Mouse (Mus musculus): ENCODE data around the gene Ube4b. TPM values are rescaled to one million over a fixed set of nuclear protein-coding genes. Genes with fewer than 3 reads are reported as not detected.

Gene Ube4b
- total RNA-seq, 2 experiments from 2014 or later: 24.1 to 65.7 TPM

GRCm38 (mm10) chr4:149314275-149314837 is 112.2 kb downstream of the Ube4b start:
- no peak for ATAC-seq (replicated peaks; ENCODE audit: low FRiP score, low TSS enrichment, poor library complexity, severe bottlenecking)

DNA sequence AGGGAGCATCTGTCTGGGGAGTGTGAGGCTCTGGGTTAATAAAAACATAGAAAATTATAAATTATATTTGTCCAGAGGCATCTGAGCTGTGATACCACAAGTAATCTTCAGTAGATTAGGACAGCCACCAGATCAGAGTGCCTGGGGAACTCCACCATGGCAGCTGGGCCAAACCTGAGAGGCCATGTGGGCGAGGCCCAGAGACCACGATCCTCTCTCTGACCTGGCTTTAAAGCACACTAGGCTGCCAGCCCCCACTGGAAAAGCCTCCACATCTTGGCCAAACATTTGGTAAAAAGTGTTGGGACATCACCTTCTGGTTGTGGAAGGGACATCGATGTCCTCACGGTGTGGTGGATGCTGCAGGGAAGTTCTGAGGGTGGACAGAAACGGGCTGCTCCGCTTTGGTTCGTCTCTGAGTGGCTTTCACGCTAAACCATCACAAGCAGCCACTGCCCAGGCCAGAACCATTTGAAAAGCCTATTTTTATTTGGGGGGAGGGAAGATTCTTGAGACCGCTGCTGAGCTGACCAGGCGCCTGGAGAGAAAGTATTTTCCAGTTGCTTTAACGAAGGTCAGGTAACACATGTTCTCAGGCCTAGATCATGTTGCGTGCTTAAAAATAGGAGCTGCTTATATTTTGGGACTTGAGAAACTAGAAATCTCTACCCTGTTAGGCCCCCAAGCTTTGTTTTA is 112.8 kb downstream of the Ube4b start:
- no peak for ATAC-seq (replicated peaks; ENCODE audit: low FRiP score, low TSS enrichment, poor library complexity, severe bottlenecking)

DNA sequence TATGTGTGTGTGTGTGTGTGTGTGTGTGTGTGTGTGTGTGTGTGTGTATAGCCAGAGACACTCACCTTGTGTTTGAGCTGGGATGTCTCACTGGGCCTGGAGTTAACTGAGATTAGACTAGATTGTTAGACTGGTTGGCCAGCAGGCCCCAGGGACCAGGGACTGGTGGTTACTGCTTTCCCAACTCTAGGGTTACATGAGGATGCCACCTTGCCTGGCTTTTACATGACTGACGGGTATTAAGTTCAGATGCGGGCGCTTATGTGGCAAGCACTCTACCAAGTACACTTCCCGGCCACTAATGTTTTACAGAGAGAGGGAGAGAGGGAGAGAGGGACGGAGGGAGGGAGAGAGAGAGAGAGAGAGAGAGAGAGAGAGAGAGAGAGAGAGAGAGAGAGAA is 114.6 kb downstream of the Ube4b start:
- no peak for ATAC-seq (replicated peaks; ENCODE audit: low FRiP score, low TSS enrichment, poor library complexity, severe bottlenecking)

DNA sequence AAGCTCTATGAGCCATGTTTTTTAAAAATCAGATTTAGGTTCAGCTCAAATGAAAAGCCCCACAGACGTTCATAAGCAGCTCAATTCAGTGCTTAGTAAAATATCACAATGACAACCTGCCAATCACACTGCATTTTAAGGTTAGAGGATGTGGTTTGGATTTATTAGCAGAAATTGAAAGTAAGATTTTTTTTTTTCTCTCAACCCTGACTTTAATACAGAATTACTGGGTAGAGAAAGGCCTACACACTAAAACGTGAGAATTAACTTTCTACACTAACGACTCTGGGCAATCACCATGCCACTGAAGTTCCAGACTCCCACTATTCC is 118.1 kb downstream of the Ube4b start:
- no peak for ATAC-seq (replicated peaks; ENCODE audit: low FRiP score, low TSS enrichment, poor library complexity, severe bottlenecking)

DNA sequence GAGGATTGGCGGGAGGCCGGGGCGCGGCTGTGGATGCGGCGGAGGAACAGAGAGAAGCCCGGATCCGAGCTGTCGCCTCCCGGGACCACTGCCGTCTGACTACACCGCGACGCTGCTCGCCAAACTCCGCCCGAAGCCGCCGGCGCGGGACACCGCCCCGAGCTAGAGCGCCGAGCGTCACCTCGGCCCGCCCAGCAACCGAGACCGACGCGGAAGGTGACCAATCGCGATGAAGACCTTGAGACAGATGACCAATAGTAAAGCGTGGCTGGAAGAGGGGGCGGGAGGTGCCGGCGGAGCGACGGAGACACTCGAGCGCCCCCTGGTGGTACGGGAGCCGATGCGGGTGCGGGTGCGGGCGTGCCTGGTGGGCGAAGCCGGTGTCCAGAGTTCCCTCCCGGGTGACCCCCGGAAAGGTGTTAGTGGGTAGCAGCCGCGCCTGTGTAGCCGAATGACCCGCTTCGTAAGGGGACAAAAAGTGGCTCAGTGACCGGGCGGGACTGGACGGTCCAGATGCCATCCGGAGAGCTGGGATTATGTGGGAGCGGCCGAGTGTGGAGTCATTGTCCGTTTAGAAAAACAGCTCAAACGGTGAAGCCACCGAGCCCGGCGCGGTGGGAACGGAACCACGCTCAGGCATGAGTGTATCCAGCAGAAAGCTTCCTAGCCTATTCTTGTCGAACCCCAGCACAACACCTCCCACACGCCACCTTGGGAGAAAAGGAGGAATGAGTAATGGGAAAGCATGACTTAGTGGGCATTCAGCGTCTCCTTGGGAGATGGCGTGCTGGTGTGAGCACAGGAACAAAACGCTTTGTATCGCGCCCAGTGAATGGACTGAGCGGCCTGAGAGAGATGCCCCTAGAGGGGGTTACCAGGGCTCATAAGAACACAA is 118.7 kb downstream of the Ube4b start, which contains the start of gene Kif1b:
Gene Kif1b (minus strand): TSS at position 98 of the 895 bp plus-strand sequence.
- peak; percentile 99 for ATAC-seq (replicated peaks; ENCODE audit: low FRiP score, low TSS enrichment, poor library complexity, severe bottlenecking)

GRCm38 (mm10) chr4:149306712-149307595 is 119.6 kb downstream of the Ube4b start:
- no peak; the same call in 1 of the 2 replicates for ATAC-seq (replicated peaks; ENCODE audit: low FRiP score, low TSS enrichment, poor library complexity, severe bottlenecking)

GRCm38 (mm10) chr4:149305761-149306711 is 120.5 kb downstream of the Ube4b start:
- no peak for ATAC-seq (replicated peaks; ENCODE audit: low FRiP score, low TSS enrichment, poor library complexity, severe bottlenecking)

- ATAC-seq (replicated peaks; ENCODE audit: low FRiP score, low TSS enrichment, poor library complexity, severe bottlenecking): no peak
Observed at GRCm38 (mm10) chr4:149304466-149304865, 122.1 kb downstream of the Ube4b start.

DNA sequence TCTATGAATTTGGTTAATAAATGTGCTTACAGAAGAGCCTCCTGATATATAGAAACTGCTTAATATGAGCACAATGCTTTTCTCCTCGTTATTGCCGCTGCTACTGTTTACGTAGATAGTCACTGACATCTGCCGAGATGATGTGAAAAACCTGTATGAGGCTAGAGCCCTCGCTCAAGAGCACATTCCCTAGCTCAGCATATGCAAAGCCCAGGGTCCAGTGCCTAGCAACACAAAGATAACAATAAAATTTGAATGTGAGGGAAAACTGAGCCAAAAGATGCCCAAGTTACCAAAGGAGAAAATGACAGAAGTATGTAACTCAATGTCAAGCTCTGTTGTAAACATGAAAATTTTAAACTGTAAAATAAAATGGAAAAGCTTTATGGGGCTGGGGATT is 123.0 kb downstream of the Ube4b start:
- no peak for ATAC-seq (replicated peaks; ENCODE audit: low FRiP score, low TSS enrichment, poor library complexity, severe bottlenecking)

DNA sequence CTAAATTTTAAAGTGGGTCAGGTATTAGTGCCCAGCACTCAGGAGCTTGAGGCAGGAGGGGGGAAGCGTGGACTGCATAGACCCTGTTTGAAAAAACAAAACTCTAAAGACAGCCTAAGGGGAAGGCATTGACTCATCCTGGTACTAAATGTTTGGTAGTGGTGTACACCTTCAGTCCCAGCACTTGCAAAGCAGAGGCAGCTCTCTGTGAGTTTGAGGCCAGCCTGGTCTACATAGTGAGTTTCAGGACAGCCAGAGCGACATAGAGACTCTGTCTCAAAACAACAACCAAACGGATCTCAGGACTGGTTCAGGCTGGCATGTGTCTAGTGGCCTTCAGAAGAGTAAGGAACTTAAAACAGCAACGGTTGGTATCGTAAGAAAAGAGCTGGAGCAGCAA is 123.8 kb downstream of the Ube4b start:
- no peak for ATAC-seq (replicated peaks; ENCODE audit: low FRiP score, low TSS enrichment, poor library complexity, severe bottlenecking)

- ATAC-seq (replicated peaks; ENCODE audit: low FRiP score, low TSS enrichment, poor library complexity, severe bottlenecking): no peak
Observed at GRCm38 (mm10) chr4:149302136-149302535, 124.4 kb downstream of the Ube4b start.

GRCm38 (mm10) chr4:149296501-149296900 is 130.0 kb downstream of the Ube4b start:
- ATAC-seq (replicated peaks; ENCODE audit: low FRiP score, low TSS enrichment, poor library complexity, severe bottlenecking): no peak

DNA sequence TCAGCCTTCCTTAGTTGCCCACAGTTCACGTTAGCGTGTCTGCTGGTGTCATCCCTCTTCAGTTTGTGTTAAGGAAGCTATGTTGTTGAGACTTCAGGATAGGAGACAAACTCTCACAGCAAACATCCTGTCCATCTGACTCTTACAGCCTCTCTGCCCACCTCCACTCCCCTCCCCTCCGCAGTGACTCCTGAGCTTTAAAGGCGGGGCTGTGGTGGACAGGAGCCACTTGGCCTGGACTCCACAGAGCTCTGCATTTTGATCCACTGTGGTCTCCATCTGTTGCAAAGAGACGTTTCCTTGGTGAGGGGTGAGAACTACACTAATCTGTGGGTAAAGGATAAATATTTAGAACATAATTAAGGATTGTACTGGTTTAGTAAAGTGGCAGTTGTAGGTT is 133.6 kb downstream of the Ube4b start:
- ATAC-seq (replicated peaks; ENCODE audit: low FRiP score, low TSS enrichment, poor library complexity, severe bottlenecking): no peak

- no peak for ATAC-seq (replicated peaks; ENCODE audit: low FRiP score, low TSS enrichment, poor library complexity, severe bottlenecking)
Observed at GRCm38 (mm10) chr4:149291061-149291460, 135.5 kb downstream of the Ube4b start.

DNA sequence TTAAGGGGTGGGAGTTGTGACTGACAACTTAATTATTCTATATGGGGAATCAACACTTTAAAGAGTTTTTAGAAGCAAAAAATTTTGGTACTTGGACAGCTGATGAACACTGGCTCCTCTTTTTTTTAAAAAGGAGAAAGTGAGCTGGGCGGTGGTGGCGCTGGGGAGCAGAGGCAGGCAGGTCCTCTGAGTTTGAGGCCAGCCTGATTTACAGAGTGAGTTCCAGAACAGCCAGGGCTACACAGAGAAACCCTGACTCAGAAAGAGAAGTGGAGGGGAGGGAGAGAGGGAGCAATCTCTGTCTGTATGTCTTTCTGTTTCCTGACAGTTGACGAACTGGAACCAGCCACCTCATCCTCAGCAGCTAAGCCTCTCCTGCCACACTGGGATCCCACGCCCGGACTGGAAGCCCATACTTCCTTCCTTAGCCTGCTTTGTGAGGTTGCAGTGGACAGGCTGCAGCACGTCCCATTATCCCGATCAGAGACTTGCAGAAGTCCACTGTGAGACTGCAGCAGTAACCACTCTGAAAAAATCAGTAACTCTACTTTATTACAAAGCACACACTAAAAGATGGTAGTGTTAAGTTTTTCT is 136.3 kb downstream of the Ube4b start:
- ATAC-seq (replicated peaks; ENCODE audit: low FRiP score, low TSS enrichment, poor library complexity, severe bottlenecking): no peak

DNA sequence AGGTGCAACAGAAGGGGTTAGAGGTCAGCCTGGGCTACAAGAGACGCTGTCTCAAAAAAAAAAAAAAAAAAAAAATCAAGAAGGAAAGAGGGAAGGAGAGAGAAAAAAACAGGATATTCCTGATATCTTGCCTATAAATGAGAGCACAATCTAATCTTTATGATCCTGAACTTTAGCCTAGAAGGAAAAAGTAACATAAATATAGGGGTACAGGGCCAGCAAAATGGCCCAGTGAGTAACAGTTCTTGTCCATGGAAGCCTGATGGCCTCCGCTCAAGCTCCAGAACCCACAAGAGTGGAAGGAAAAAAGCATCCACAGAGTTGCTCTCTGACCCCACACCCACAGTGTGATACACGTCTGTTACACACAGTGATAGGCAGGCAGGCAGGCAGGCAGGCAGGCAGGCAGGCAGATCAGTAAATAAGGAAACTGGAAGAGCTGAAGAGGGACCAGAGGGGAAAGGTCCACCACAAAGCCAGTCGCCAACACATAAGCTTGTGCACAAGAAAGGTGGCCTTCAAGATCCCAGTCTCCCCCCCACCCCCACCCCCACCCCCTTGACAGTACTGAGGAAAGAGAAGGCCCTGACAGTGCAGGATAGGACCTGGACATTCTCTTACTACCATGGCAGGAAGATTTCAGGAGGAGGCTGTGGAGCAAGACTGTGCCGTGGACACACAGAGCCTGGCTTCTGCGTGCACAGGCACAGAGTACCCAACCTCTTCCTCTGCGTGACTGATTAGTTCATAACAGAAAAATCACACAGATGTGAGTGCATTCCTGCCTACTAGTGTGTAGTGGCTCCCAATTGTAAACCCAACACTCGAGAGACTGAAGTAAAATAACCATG is 140.0 kb downstream of the Ube4b start:
- ATAC-seq (replicated peaks; ENCODE audit: low FRiP score, low TSS enrichment, poor library complexity, severe bottlenecking): no peak

- ATAC-seq (replicated peaks; ENCODE audit: low FRiP score, low TSS enrichment, poor library complexity, severe bottlenecking): no peak
Observed at GRCm38 (mm10) chr4:149285691-149286090, 140.9 kb downstream of the Ube4b start.
